Mouse (Mus musculus) neural tube, embryonic 11.5 days (tissue): ENCODE results near the gene Ap1g1. TPM values are rescaled to one million over a fixed set of nuclear protein-coding genes. Genes with fewer than 3 reads are reported as not detected.

Experiments
- ATAC-seq: fragments of 200-750 bp; cut with Nextera tagmentation; 2 replicates; pipeline ENCODE4 v1.8.0; 2017; ENCODE audit warnings: moderate number of reproducible peaks, mild to moderate bottlenecking, moderate TSS enrichment, moderate library complexity; ENCODE audit not compliant: insufficient read depth, low FRiP score, low TSS enrichment
- DNase-seq: peaks from one replicate; pipeline ENCODE4 v3.0.0-alpha.2; 2015; ENCODE audit warnings: low spot score
- H3K27ac ChIP-seq: fragments of 300-500 bp; sonication (generic); 2 replicates; pipeline ENCODE4 v1.5.1; 2014; ENCODE audit warnings: low read depth, mild to moderate bottlenecking, low read length
- H3K27me3 ChIP-seq: fragments of 300-500 bp; sonication (generic); 2 replicates; pipeline ENCODE4 v1.6.1; 2014; ENCODE audit warnings: mild to moderate bottlenecking, low read length, mixed read lengths; ENCODE audit not compliant: control insufficient read depth, insufficient read depth
- H3K36me3 ChIP-seq: fragments of 300-500 bp; sonication (generic); 2 replicates; pipeline ENCODE4 v1.6.1; 2014; ENCODE audit warnings: mild to moderate bottlenecking, low read length, moderate library complexity, mixed read lengths; ENCODE audit not compliant: control insufficient read depth, insufficient read depth
- H3K4me1 ChIP-seq: fragments of 300-500 bp; sonication (generic); 2 replicates; pipeline ENCODE4 v1.6.1; 2014; ENCODE audit warnings: low read length, mixed read lengths; ENCODE audit not compliant: control insufficient read depth, insufficient read depth
- H3K4me2 ChIP-seq: fragments of 300-500 bp; sonication (generic); 2 replicates; pipeline ENCODE4 v1.6.1; 2014; ENCODE audit warnings: low read depth, mild to moderate bottlenecking, moderate library complexity
- H3K4me3 ChIP-seq: fragments of 300-500 bp; sonication (generic); 2 replicates; pipeline ENCODE4 v1.5.1; 2014; ENCODE audit warnings: low read depth, low read length
- H3K9ac ChIP-seq: fragments of 300-500 bp; sonication (generic); 2 replicates; pipeline ENCODE4 v1.6.1; 2014; ENCODE audit warnings: mild to moderate bottlenecking, low read length
- H3K9me3 ChIP-seq: fragments of 300-500 bp; sonication (generic); 2 replicates; pipeline ENCODE4 v1.6.1; 2016; ENCODE audit warnings: low read length; ENCODE audit not compliant: control insufficient read depth
- WGBS: fragments of 180-500 bp; shearing (Covaris S2); extraction: QIAGEN DNeasy Blood & Tissue Kit; methylation state at CpG from one replicate; pipeline ENCODE4 v1.1.7; 2014; 5-methylcytosine and 5-hydroxymethylcytosine counted together
- polyA plus RNA-seq: library from polyadenylated mRNA; unstranded; fragments of >200 nt; fragmentation: Nextera tagmentation; extraction: Ambion mirVana; gene quantifications from 2 replicates; pipeline ENCODE4 v1.2.1, GENCODE M21; 2014

Gene Ap1g1
- polyA plus RNA-seq, 1 experiment from 2014 or later = 52.1 TPM

- no peak for ATAC-seq
- no peaks in the 10 kb centered on the region for H3K27me3 ChIP-seq
- no peaks in the 10 kb centered on the region for H3K9me3 ChIP-seq
- no peaks in the 10 kb centered on the region for H3K4me1 ChIP-seq
- H3K4me2 ChIP-seq = no peak overlapping the region
- no peak overlapping the region for H3K4me3 ChIP-seq
- H3K27ac ChIP-seq = no peak overlapping the region
- DNase-seq = no peak
- WGBS = 84% methylated on average over 2 of the region's 2 CpGs
- no peak overlapping the region for H3K9ac ChIP-seq
- no peaks in the 10 kb centered on the region; the same call in 1 of the 2 replicates for H3K36me3 ChIP-seq
These were observed 22.0 kb downstream of the Ap1g1 start for GRCm38 (mm10) chr8:109800325-109800724.

- H3K27ac ChIP-seq = no peak overlapping the region
- ATAC-seq (no peak), DNase-seq (no peak)
- no peaks in the 10 kb centered on the region for H3K9me3 ChIP-seq
- no peaks in the 10 kb centered on the region; the same call in 1 of the 2 replicates for H3K36me3 ChIP-seq
- no peaks in the 10 kb centered on the region for H3K27me3 ChIP-seq
- H3K4me1 ChIP-seq = no peaks in the 10 kb centered on the region
- H3K4me3 ChIP-seq = no peak overlapping the region
- no peak overlapping the region for H3K9ac ChIP-seq
- 96% methylated on average over 3 of the region's 3 CpGs for WGBS
- H3K4me2 ChIP-seq = no peak overlapping the region
These were observed 24.9 kb downstream of the Ap1g1 start for GRCm38 (mm10) chr8:109803211-109803610.

GRCm38 (mm10) chr8:109803801-109804200 lies 25.4 kb downstream of the Ap1g1 start:
- DNase-seq = no peak
- H3K4me1 ChIP-seq = no peaks in the 10 kb centered on the region
- no peak overlapping the region for H3K4me3 ChIP-seq
- H3K27ac ChIP-seq = no peak overlapping the region
- no peak overlapping the region for H3K9ac ChIP-seq
- ATAC-seq = no peak
- no peaks in the 10 kb centered on the region; the same call in 1 of the 2 replicates for H3K36me3 ChIP-seq
- H3K27me3 ChIP-seq = no peaks in the 10 kb centered on the region
- WGBS = 98% methylated on average over 3 of the region's 3 CpGs
- H3K9me3 ChIP-seq = no peaks in the 10 kb centered on the region
- H3K4me2 ChIP-seq = no peak overlapping the region

- ATAC-seq (no peak), DNase-seq (no peak)
- Histone ChIP-seq H3K4me1 (no peaks in the 10 kb centered on the region), H3K4me2 (no peak overlapping the region), H3K4me3 (no peak overlapping the region), H3K36me3 (no peaks in the 10 kb centered on the region; the same call in 1 of the 2 replicates), H3K9me3 (no peaks in the 10 kb centered on the region), H3K9ac (no peak overlapping the region), H3K27me3 (no peaks in the 10 kb centered on the region), H3K27ac (no peak overlapping the region)
- WGBS = 91% methylated on average over 3 of the region's 3 CpGs
These were observed 28.2 kb downstream of the Ap1g1 start for GRCm38 (mm10) chr8:109806522-109806921.

GRCm38 (mm10) chr8:109807401-109808119 lies 29.2 kb downstream of the Ap1g1 start:
- Histone ChIP-seq H3K4me3 (no peak overlapping the region), H3K4me1 (no peaks in the 10 kb centered on the region), H3K27ac (no peak overlapping the region), H3K9ac (no peak overlapping the region), H3K4me2 (no peak overlapping the region), H3K36me3 (no peaks in the 10 kb centered on the region; the same call in 1 of the 2 replicates), H3K27me3 (no peaks in the 10 kb centered on the region), H3K9me3 (no peaks in the 10 kb centered on the region)
- ATAC-seq (no peak), DNase-seq (no peak)
- 78% methylated on average over 7 of the region's 7 CpGs for WGBS

GRCm38 (mm10) chr8:109808120-109808447 lies 29.7 kb downstream of the Ap1g1 start:
- no peak overlapping the region for H3K9ac ChIP-seq
- DNase-seq = no peak
- ATAC-seq = no peak
- no peaks in the 10 kb centered on the region for H3K27me3 ChIP-seq
- no peak overlapping the region for H3K4me2 ChIP-seq
- no peak overlapping the region for H3K27ac ChIP-seq
- no peaks in the 10 kb centered on the region; the same call in 1 of the 2 replicates for H3K36me3 ChIP-seq
- no peaks in the 10 kb centered on the region for H3K4me1 ChIP-seq
- H3K9me3 ChIP-seq = no peaks in the 10 kb centered on the region
- no peak overlapping the region for H3K4me3 ChIP-seq

- no peaks in the 10 kb centered on the region for H3K9me3 ChIP-seq
- ATAC-seq = no peak
- H3K9ac ChIP-seq = no peak overlapping the region
- no peak overlapping the region for H3K27ac ChIP-seq
- H3K4me3 ChIP-seq = no peak overlapping the region
- H3K4me1 ChIP-seq = no peaks in the 10 kb centered on the region
- WGBS = 88% methylated on average over 3 of the region's 3 CpGs
- H3K36me3 ChIP-seq = no peaks in the 10 kb centered on the region
- no peaks in the 10 kb centered on the region for H3K27me3 ChIP-seq
- DNase-seq = no peak
- no peak overlapping the region for H3K4me2 ChIP-seq
These were observed 32.1 kb downstream of the Ap1g1 start for GRCm38 (mm10) chr8:109810434-109810833.

GRCm38 (mm10) chr8:109815268-109815667 lies 36.9 kb downstream of the Ap1g1 start:
- Histone ChIP-seq H3K27me3 (no peaks in the 10 kb centered on the region), H3K4me2 (no peak overlapping the region), H3K27ac (no peak overlapping the region), H3K9ac (no peak overlapping the region), H3K4me1 (no peaks in the 10 kb centered on the region), H3K9me3 (no peaks in the 10 kb centered on the region), H3K36me3 (no peaks in the 10 kb centered on the region), H3K4me3 (no peak overlapping the region)
- ATAC-seq (no peak), DNase-seq (no peak)
- WGBS = 98% methylated on average over 2 of the region's 2 CpGs

- WGBS = 80% methylated on average over 1 of the region's 1 CpGs
- Histone ChIP-seq H3K9me3 (no peaks in the 10 kb centered on the region), H3K4me1 (no peaks in the 10 kb centered on the region), H3K9ac (no peak overlapping the region), H3K4me2 (no peak overlapping the region), H3K36me3 (no peaks in the 10 kb centered on the region), H3K4me3 (no peak overlapping the region), H3K27ac (no peak overlapping the region), H3K27me3 (no peaks in the 10 kb centered on the region)
- DNase-seq (no peak), ATAC-seq (no peak)
These were observed 39.6 kb downstream of the Ap1g1 start for GRCm38 (mm10) chr8:109817933-109818332.
